Mouse (Mus musculus): Measurements from ENCODE around the gene Tbc1d8. TPM values are rescaled to one million over a fixed set of nuclear protein-coding genes. Genes with fewer than 3 reads are reported as not detected.

Tbc1d8 gene
- polyA plus RNA-seq, 1 experiment = 21.8 TPM

DNA sequence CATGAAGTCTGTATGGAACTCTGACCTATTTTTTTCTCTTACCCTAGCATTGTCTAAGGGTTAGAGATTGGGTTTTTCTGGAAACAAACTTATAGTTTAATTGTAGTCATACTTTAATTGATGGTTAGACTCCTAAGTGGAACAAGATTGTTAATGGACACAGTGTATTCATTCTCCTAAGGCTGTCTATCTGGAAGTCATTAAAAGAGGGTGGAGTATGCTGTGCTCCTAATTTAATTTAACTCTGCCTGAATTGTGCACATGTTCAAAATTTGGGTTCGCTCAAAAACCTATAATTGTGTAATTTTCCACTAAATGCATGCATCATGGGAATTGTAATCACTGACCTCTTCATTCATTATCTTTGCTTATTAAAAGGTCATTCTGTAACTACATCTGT, 113.0 kb downstream of the Tbc1d8 start:
- H3K4me3 ChIP-seq (ENCODE audit: extremely low read depth, insufficient read depth, insufficient read length) = no peak overlapping the region

DNA sequence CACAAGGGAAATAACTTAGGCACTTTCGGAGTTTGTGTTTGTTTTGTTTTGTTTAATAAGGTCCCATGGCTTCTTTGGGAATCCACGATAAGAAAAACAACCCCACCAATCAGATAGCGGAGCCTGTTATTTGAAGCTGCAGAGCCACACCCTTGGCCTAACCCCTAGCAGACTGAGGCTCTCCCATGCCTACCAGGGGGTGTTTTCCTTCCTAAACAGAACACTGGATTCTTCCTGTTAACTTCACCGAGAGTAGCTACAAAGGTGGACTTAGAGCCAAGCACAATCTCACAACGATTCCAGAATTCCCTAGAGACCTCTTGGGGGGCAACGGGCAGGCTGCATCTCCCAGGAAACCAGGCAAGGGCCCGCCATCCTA, 116.1 kb downstream of the Tbc1d8 start:
- TF ChIP-seq CTCF (IDR thresholded peaks at IDR 0.05; ENCODE audit: extremely low read depth, insufficient read depth, insufficient read length, insufficient replicate concordance) (no peak), POLR2A (IDR thresholded peaks at IDR 0.05; ENCODE audit: low read depth, low read length) (no peak)
- H3K4me1 ChIP-seq (ENCODE audit: control insufficient read depth, insufficient read depth, insufficient read length) = no peaks in the 10 kb centered on the region
- H3K36me3 ChIP-seq (ENCODE audit: control insufficient read depth, insufficient read depth, low read length) = no peaks in the 10 kb centered on the region
- H3K4me3 ChIP-seq (ENCODE audit: extremely low read depth, insufficient read depth, insufficient read length) = no peak overlapping the region
- H3K27ac ChIP-seq (ENCODE audit: insufficient read depth, low read length) = no peak overlapping the region
- WGBS = 83% methylated on average over 7 of the region's 7 CpGs
- DNase-seq (ENCODE audit: low read depth in 1 of 2, low spot score in 2 of 2) = no peak
- H3K27me3 ChIP-seq (ENCODE audit: control insufficient read depth, insufficient read depth, low read length) = no peaks in the 10 kb centered on the region

More for the DNA sequence above, 113.0 kb downstream of the Tbc1d8 start:
- Histone ChIP-seq H3K27me3 (ENCODE audit: control insufficient read depth, insufficient read depth, low read length) (no peaks in the 10 kb centered on the region), H3K4me1 (ENCODE audit: control insufficient read depth, insufficient read depth, insufficient read length) (peaks cover 6% of the 10 kb centered on the region; the same call in 1 of the 2 replicates), H3K36me3 (ENCODE audit: control insufficient read depth, insufficient read depth, low read length) (peaks cover 7% of the 10 kb centered on the region), H3K27ac (ENCODE audit: insufficient read depth, low read length) (no peak overlapping the region)
- TF ChIP-seq POLR2A (IDR thresholded peaks at IDR 0.05; ENCODE audit: low read depth, low read length) = no peak
- WGBS = 95% methylated on average over 1 of the region's 1 CpGs
- DNase-seq (ENCODE audit: low read depth in 1 of 2, low spot score in 2 of 2) = no peak

DNA sequence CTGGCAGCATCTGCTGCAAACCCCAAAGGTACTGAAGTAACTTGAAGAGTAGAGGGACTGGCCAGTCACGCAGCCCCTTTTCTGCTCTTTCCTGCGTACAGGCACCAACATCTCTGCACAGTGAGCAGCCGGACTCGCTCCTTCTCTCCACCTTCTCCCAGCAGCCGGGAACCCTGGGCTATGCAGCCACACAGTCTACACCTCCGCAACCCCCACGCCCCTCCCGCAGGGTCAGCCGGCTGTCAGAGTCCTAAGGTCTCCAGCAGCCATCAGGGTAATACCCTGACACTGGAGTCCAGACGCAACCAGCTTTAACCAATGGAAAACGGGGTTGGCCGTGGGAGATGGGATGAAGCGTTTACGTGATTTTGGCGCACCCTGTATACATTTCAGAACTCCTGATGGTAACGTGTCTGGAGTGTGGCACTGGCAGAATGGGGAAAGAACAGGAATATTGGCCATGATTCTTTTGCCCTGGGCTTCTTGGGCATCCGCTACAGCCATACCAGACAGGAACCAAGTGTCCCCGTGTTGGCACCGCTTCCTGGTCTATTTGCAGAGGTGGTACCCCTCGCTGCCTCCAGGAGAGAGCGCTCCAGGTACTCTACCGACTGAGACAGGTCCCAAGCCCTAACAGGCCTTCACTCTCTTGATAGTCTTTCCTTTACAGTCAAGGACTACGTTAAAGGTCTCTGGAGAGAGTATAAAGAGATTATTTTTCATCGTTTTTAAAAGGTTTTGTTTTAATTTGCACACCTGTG, 116.6 kb downstream of the Tbc1d8 start:
- Histone ChIP-seq H3K27me3 (ENCODE audit: control insufficient read depth, insufficient read depth, low read length) (no peaks in the 10 kb centered on the region), H3K4me1 (ENCODE audit: control insufficient read depth, insufficient read depth, insufficient read length) (no peaks in the 10 kb centered on the region), H3K27ac (ENCODE audit: insufficient read depth, low read length) (no peak overlapping the region), H3K4me3 (ENCODE audit: extremely low read depth, insufficient read depth, insufficient read length) (no peak overlapping the region), H3K36me3 (ENCODE audit: control insufficient read depth, insufficient read depth, low read length) (no peaks in the 10 kb centered on the region)
- no peak for DNase-seq (ENCODE audit: low read depth in 1 of 2, low spot score in 2 of 2)
- TF ChIP-seq CTCF (IDR thresholded peaks at IDR 0.05; ENCODE audit: extremely low read depth, insufficient read depth, insufficient read length, insufficient replicate concordance) (no peak), POLR2A (IDR thresholded peaks at IDR 0.05; ENCODE audit: low read depth, low read length) (no peak)
- 70% methylated on average over 24 of the region's 24 CpGs for WGBS

DNA sequence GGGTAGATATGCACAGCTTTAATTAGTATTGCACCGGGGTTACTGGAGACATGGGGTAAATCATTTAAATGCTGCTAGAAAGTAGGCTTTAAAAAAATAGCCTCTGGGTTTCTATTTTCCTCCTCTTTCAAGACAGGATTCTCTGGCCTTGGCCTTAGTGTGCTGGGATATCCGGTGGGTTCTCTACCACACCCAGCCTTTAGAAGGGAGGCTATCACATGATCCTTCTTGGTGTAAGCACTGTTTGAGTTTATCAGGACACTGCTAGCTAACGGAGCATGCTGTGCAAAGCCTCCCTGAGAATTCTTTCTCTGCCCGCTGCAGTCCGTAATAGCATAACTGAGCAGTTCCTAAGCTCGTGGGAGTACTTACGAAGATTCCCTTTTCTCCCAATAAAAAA, 129.1 kb downstream of the Tbc1d8 start:
- Histone ChIP-seq H3K36me3 (ENCODE audit: control insufficient read depth, insufficient read depth, low read length) (no peaks in the 10 kb centered on the region), H3K27ac (ENCODE audit: insufficient read depth, low read length) (no peak overlapping the region), H3K27me3 (ENCODE audit: control insufficient read depth, insufficient read depth, low read length) (no peaks in the 10 kb centered on the region), H3K4me1 (ENCODE audit: control insufficient read depth, insufficient read depth, insufficient read length) (no peaks in the 10 kb centered on the region), H3K4me3 (ENCODE audit: extremely low read depth, insufficient read depth, insufficient read length) (no peak overlapping the region)
- no peak for DNase-seq (ENCODE audit: low read depth in 1 of 2, low spot score in 2 of 2)
- TF ChIP-seq CTCF (IDR thresholded peaks at IDR 0.05; ENCODE audit: extremely low read depth, insufficient read depth, insufficient read length, insufficient replicate concordance) (no peak), POLR2A (IDR thresholded peaks at IDR 0.05; ENCODE audit: low read depth, low read length) (no peak)
- WGBS = 88% methylated on average over 7 of the region's 7 CpGs

DNA sequence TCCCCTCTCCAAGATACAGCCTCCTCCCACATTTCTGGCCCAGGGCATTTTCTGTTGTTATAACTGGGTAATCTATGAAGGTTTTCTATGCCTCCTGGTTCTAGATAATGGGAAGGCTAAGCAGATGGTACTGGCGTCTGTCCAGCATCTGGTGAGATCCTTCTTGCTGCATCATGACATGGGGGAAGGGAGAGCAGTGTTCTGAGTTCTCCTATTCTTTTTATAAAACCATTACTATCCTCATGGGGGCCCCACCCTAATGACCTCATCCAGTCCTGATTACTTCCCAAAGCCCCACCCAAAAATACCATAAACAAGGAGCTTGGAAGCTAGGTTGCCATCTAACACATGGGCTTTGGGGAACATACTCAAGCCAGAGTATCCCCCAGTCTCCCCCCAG, 129.6 kb downstream of the Tbc1d8 start:
- Histone ChIP-seq H3K36me3 (ENCODE audit: control insufficient read depth, insufficient read depth, low read length) (no peaks in the 10 kb centered on the region), H3K4me1 (ENCODE audit: control insufficient read depth, insufficient read depth, insufficient read length) (no peaks in the 10 kb centered on the region), H3K4me3 (ENCODE audit: extremely low read depth, insufficient read depth, insufficient read length) (no peak overlapping the region), H3K27me3 (ENCODE audit: control insufficient read depth, insufficient read depth, low read length) (no peaks in the 10 kb centered on the region), H3K27ac (ENCODE audit: insufficient read depth, low read length) (no peak overlapping the region)
- no peak for DNase-seq (ENCODE audit: low read depth in 1 of 2, low spot score in 2 of 2)
- 66% methylated on average over 1 of the region's 1 CpGs for whole genome bisulfite sequencing
- TF ChIP-seq POLR2A (IDR thresholded peaks at IDR 0.05; ENCODE audit: low read depth, low read length) (no peak), CTCF (IDR thresholded peaks at IDR 0.05; ENCODE audit: extremely low read depth, insufficient read depth, insufficient read length, insufficient replicate concordance) (no peak)

DNA sequence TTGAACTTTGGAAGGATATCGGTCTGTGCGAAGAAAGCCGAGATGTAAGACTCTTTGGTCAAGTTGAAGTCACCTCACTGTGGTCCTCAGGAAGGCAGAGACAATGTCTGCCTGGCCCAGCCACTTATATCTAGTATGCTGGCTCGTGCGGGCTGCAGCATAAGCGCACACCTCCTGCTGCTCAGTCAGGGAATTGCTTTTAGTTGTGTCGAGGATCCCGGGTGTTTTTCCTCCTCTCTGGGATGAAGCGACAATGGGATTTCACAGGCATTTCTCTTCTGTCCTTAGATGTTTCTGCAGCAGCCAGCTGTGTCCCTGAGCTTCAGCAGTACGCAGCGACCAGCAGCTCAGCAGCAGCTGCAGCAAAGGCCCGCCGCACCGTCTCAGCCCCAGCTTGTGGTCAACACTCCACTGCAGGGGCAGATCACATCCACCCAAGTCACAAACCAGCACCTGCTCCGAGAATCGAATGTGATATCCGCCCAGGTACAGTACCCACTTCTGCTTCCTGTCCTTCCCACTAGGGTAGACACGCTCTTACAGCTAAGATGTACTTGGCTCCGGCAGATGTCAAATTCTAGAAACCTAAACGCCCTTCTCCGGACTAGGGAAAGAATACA, 133.5 kb downstream of the Tbc1d8 start:
- DNase-seq (ENCODE audit: low read depth in 1 of 2, low spot score in 2 of 2) = no peak
- Histone ChIP-seq H3K36me3 (ENCODE audit: control insufficient read depth, insufficient read depth, low read length) (no peaks in the 10 kb centered on the region), H3K27me3 (ENCODE audit: control insufficient read depth, insufficient read depth, low read length) (no peaks in the 10 kb centered on the region), H3K4me3 (ENCODE audit: extremely low read depth, insufficient read depth, insufficient read length) (no peak overlapping the region), H3K27ac (ENCODE audit: insufficient read depth, low read length) (no peak overlapping the region), H3K4me1 (ENCODE audit: control insufficient read depth, insufficient read depth, insufficient read length) (no peaks in the 10 kb centered on the region)
- WGBS = 38% methylated on average over 21 of the region's 21 CpGs
- TF ChIP-seq CTCF (IDR thresholded peaks at IDR 0.05; ENCODE audit: extremely low read depth, insufficient read depth, insufficient read length, insufficient replicate concordance) = no peak
- TF ChIP-seq POLR2A (IDR thresholded peaks at IDR 0.05; ENCODE audit: low read depth, low read length) = no peak

DNA sequence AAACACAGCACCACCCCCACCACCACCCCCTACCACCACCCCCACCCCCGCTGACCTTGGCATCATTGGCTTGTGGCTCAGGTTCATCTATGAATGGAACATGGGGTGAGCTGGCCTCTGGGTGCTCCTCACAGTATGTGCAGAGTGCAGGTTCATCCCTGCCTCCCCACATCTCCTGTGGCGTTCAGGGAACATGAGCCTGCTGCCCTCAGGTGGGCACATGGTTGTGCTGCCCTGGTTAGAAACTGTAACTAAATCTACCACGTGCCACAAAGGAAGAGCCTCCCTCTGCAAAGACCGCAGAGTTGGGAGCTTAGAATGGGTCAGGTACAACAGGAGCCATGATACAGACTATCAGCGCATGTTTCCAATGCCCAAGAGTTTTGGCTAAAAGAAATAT, 135.3 kb downstream of the Tbc1d8 start:
- no peak for DNase-seq (ENCODE audit: low read depth in 1 of 2, low spot score in 2 of 2)
- no peaks in the 10 kb centered on the region for H3K27me3 ChIP-seq (ENCODE audit: control insufficient read depth, insufficient read depth, low read length)
- H3K36me3 ChIP-seq (ENCODE audit: control insufficient read depth, insufficient read depth, low read length) = no peaks in the 10 kb centered on the region
- TF ChIP-seq POLR2A (IDR thresholded peaks at IDR 0.05; ENCODE audit: low read depth, low read length) (no peak), CTCF (IDR thresholded peaks at IDR 0.05; ENCODE audit: extremely low read depth, insufficient read depth, insufficient read length, insufficient replicate concordance) (no peak)
- H3K27ac ChIP-seq (ENCODE audit: insufficient read depth, low read length) = no peak overlapping the region
- no peaks in the 10 kb centered on the region for H3K4me1 ChIP-seq (ENCODE audit: control insufficient read depth, insufficient read depth, insufficient read length)
- no peak overlapping the region for H3K4me3 ChIP-seq (ENCODE audit: extremely low read depth, insufficient read depth, insufficient read length)
- 86% methylated on average over 5 of the region's 5 CpGs for WGBS
